Mouse (Mus musculus): ENCODE data around the gene Sufu.

Sufu gene

DNA sequence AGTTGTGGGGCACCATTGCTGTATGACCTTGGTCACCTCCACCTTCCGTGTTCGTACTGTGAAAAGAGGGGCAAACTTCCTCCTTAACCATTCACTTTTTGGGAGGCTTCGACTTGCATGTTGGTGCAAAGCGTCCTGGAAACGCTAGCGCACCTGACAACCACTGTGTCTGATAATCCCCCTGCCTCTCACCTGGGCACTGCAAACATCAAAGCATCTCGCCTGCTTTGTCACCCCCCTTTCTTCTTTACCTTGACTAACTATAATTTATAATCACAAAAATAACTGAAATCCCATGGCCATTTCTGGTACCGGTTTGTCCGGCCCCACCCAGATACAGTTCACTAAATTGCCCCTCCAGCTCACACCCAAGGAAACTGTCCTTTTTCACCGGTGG lies 2.0 kb upstream of the Sufu start:
- DNase-seq, result no peak

DNA sequence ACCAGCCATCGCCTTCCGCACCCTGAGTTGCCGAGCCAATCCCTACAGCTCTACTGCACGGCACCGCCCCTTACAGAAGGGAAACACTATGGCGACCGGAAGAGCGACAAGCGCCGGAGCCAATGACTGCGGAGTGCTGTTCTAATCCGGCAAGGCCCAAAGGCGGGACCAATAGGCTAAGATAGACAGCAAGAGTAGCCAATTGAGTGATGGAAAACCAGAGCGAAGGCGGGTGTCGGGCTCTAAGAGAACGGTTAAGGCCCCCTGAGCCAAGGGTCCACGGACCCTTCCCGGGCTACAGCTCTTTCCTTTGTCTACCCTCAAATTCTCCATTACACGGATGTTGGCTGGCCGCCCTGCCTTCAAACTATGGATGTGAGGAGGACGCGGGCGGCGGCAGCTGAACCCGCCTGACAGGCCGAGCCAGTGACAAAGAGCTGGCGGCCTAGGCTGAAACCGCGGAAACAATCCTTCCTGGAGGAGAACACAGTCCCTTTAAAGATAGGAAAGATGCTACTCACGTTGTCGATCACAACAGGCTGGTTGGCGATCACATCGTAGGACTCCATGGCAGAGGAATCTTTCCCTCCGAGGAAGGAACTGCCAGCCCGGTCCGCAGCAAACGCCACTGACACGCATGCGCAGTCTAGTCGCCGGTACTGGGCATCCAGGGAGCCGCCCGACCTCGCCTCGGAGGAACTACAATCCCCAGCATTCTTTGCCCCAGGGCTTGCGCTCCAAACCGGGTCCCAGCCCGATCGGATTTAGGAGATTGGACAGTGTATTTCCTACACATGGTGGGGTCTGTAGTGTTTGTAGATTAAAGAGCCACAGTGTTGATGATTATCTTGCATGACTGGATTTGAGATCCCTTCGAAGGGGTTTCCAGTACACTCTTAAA lies 1.3 kb upstream of the Sufu start, which contains the start of gene Actr1a:
Gene Actr1a, minus strand, starts transcription at position 640 of the 901 bp plus-strand sequence.
- DNase-seq, result peak; percentile 99

GRCm38 (mm10) chr19:46396109-46396508 lies 587 bp upstream of the Sufu start:
- no peak for DNase-seq

GRCm38 (mm10) chr19:46397436-46398001 lies 823 bp downstream of the Sufu start:
- DNase-seq, result no peak

DNA sequence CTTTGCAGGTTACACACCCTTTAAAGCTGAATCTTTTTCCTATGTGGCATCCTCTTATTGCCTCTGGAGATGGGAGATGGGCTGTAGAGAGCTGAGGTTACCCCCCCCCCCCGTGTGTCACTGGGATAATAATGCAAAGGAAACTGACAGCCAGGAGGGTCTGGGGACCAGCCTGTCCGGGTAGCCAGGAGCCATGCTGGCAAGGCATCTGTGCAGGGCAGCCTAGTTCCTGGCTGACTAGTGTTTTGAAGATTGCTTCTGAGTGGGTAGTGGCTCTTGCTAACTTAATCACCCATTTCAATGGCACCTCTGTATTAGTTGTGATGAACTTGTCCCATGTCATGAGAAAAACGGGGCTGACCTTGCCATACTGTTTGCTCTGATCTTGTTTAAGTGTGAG lies 1.7 kb downstream of the Sufu start:
- no peak for DNase-seq

- DNase-seq, result no peak
These were observed 2.7 kb downstream of the Sufu start for GRCm38 (mm10) chr19:46399372-46399771.

DNA sequence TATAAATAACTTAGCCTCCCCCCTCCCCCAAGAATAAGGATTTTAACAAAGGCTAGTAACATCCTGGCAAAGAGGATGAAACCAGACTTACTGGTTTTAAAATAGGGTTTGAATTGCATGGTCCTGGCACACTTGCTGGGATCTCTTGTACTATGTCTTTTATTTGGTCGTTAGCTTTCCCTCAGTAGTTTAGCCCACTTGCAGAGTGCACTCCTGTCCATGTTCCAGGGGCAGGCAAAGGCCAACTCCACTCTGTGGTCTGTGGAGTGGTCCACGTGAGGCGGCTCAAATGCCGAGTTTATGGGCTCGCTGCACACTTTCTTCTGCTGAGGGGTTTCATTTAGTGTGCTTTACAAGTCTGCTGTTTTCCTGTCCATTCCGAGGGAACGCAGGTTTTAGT lies 3.2 kb downstream of the Sufu start:
- no peak for DNase-seq

- no peak for DNase-seq
These were observed 3.9 kb downstream of the Sufu start for GRCm38 (mm10) chr19:46400558-46400957.

DNA sequence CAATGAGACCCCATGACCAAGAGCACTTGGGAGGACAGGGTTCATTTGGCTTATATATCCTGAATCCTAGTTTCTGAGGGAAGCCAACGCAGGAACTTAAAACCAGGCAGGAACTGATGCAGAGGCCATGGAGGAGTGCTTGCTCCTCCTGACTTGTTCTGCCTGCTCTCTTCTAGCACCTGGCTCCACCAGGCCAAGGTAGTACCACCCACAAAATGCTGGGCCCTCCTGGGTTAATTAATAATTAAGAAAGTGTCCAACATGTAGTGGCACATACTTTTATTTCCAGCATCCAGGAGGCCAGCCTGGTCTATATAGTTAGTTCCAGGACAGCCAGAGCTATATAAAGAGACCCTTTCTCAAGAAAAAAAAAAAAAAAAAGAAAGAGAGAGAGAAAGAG lies 7.3 kb downstream of the Sufu start:
- DNase-seq, result no peak

DNA sequence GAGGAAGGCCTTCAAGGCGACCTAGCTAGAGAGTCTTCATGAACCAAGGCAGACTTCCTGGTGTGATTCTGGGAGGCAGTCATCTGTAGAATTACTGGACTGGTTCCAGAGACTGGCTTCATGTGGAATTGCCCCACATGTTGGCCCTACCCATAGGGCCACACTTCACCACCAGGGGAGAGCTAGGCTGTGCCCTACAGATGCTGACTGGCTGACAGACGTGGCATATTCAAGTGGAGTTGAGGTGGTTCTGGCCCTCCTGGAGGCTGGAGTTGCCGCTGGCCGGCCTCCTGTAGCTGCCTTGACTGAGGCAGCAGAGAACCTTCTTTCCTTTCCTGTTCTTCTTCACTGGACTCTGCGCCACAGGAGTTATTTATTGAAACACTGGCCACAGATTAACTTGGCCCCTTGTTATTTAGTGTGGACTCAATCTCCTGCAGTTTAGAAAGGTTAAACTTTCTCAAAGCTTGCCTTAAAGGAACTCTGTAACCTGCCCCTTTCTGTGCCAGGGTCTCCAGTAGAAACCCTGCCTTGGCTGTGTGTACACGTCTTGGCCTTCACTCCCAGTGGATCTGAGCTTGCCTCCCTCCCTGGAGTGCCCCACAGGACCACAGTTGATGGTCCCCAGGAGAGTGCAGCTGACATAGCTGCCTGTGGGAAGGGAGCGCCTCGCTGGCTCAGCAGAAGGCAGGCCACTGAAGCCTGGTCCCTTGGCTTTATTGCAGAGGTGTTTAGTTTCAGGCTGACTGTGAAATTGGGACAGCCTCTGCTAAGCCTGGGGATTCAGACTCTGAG lies 10.1 kb downstream of the Sufu start:
- no peak for DNase-seq

GRCm38 (mm10) chr19:46409506-46409905 lies 12.8 kb downstream of the Sufu start:
- no peak for DNase-seq

- DNase-seq, result no peak
These were observed 15.5 kb downstream of the Sufu start for GRCm38 (mm10) chr19:46412056-46412805.

- no peak for DNase-seq
These were observed 17.3 kb downstream of the Sufu start for GRCm38 (mm10) chr19:46413969-46414368.

GRCm38 (mm10) chr19:46414486-46414885 lies 17.8 kb downstream of the Sufu start:
- no peak for DNase-seq

DNA sequence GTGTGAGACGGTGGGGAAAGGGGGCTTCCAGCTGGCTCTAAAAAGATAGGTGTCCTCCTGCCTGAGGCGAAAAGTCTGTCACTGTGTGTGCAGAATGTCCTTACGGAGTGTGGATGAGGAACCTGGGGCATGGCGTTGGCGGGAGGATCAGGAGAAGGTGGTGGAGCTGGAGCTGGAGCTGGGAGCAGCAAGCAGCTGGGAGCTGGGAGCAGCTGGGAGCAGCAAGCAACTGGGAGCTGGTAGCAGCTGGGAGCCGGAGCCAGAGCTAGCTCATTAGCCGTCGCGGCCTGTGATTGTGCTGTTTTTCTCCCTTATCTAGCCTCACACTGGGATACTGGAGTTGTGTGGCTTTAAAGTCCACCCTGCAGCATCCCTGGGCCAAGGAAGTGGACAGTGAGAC lies 19.6 kb downstream of the Sufu start:
- DNase-seq, result no peak

DNA sequence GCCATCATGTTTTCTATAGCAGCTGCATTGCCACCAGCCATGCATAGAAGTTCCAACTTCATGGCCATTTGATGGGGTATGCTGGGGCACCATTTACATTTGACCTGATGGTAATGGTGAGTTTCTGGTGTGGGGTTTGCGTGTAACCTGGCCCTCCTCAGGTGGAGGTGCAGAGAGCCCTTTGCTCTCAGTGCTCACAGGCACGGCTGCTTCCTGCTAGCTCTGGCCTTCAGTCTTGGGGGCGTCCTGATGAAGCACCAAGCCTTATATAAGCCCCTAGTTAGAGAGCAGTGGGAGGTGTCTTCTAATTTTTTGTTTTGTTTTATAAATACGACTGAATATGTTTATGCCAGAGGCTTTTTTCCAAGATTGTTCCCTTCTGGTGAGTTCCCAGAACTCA lies 21.4 kb downstream of the Sufu start:
- peak; percentile 26 for DNase-seq

GRCm38 (mm10) chr19:46420410-46420809 lies 23.7 kb downstream of the Sufu start:
- DNase-seq, result no peak

- no peak for DNase-seq
These were observed 26.0 kb downstream of the Sufu start for GRCm38 (mm10) chr19:46422384-46423338.

- DNase-seq, result no peak
These were observed 28.6 kb downstream of the Sufu start for GRCm38 (mm10) chr19:46425266-46425665.

- DNase-seq, result no peak
These were observed 29.8 kb downstream of the Sufu start for GRCm38 (mm10) chr19:46426488-46426887.

GRCm38 (mm10) chr19:46429250-46429649 lies 32.6 kb downstream of the Sufu start:
- no peak for DNase-seq

GRCm38 (mm10) chr19:46433712-46434111 lies 37.0 kb downstream of the Sufu start:
- no peak for DNase-seq

All from right cerebral cortex, adult 18-20 months (tissue).